Mouse (Mus musculus): ENCODE measurements at regions not wholly inside any gene's neighbourhood (a gene's known extent, or its start where the extent isn't known, plus 50 kb on each side); places are given as distances from the start of the nearest gene placed in this dataset.

DNA sequence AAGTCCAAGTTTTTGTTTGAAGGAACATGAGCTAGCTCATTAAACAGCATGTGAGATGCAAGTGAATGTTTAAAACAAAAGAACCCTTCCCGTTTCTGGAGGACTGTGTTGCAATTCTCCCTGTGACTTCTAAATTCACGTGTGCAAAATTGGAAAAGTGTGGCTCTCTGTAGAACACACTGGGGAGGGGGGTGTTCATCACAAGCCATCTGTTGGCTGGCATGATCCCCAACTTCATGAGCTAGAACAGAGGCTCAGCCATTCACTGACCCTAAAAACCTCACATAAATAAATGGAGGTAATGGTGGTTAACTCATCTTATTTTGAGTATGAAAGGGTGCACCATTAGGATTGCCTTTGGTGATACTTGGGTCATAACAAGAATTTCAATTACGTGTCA lies 69.3 kb upstream of the Phyhipl start:
- 37% methylated on average over 3 of the region's 3 CpGs for WGBS
- Histone ChIP-seq H3K27me3 (ENCODE audit: control insufficient read depth, insufficient read depth, low read length) (no peaks in the 10 kb centered on the region), H3K4me1 (ENCODE audit: control insufficient read depth, insufficient read depth, low read length) (peaks cover 4% of the 10 kb centered on the region), H3K27ac (ENCODE audit: insufficient read depth, low read length) (no peak overlapping the region), H3K4me3 (replicated peaks; ENCODE audit: insufficient read depth, low read depth, low read length) (no peak overlapping the region)
- no peak for TF ChIP-seq CTCF (IDR thresholded peaks at IDR 0.05; ENCODE audit: borderline replicate concordance, insufficient read depth, low read depth, low read length)
- TF ChIP-seq POLR2A (IDR thresholded peaks at IDR 0.05; ENCODE audit: borderline replicate concordance, insufficient read depth, low read length): no peak
- peak in 1 of 2 experiments; percentile 14 for DNase-seq

DNA sequence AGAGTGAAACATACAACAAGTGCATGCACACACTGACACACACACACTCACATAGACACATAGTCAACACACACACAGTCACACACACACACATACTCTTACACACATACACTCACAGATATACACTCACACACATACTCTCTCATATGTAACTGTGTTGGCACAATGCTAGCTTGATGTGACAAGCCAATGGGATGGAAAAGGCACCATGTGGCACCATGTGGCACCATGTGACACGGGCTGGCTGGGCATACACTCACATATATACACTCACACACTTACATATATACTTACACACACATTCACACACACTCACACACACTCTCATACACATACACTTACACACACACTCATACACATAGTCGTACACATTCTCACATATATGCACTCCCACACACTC lies 67.0 kb upstream of the Phyhipl start:
- DNase-seq: no peak
- Histone ChIP-seq H3K27me3 (ENCODE audit: control insufficient read depth, insufficient read depth, low read length) (no peaks in the 10 kb centered on the region), H3K27ac (ENCODE audit: insufficient read depth, low read length) (no peak overlapping the region), H3K4me3 (replicated peaks; ENCODE audit: insufficient read depth, low read depth, low read length) (no peak overlapping the region), H3K4me1 (ENCODE audit: control insufficient read depth, insufficient read depth, low read length) (peaks cover 4% of the 10 kb centered on the region)
- no peak for TF ChIP-seq CTCF (IDR thresholded peaks at IDR 0.05; ENCODE audit: borderline replicate concordance, insufficient read depth, low read depth, low read length)
- no peak for TF ChIP-seq POLR2A (IDR thresholded peaks at IDR 0.05; ENCODE audit: borderline replicate concordance, insufficient read depth, low read length)
- WGBS: 63% methylated on average over 2 of the region's 2 CpGs

DNA sequence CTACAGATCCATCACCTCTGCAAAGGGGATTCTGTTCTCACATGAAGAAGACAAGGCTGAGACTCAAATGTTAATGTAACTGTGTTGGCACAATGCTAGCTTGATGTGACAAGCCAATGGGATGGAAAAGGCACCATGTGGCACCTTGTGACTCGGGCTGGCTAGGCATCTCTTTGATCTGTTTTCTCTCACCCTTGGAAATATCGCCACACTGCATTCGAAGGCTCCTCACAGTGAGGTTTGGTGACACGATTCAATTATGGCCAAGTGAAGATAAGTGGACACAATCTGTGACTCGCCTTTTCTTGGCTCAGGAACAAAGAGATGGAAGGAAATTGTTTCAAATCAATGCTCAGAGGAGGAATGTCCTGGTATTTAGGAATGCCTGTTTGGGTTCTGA lies 66.6 kb upstream of the Phyhipl start:
- TF ChIP-seq POLR2A (IDR thresholded peaks at IDR 0.05; ENCODE audit: borderline replicate concordance, insufficient read depth, low read length) (no peak), CTCF (IDR thresholded peaks at IDR 0.05; ENCODE audit: borderline replicate concordance, insufficient read depth, low read depth, low read length) (no peak)
- no peak overlapping the region for H3K4me3 ChIP-seq (replicated peaks; ENCODE audit: insufficient read depth, low read depth, low read length)
- H3K27me3 ChIP-seq (ENCODE audit: control insufficient read depth, insufficient read depth, low read length): no peaks in the 10 kb centered on the region
- WGBS: 9% methylated on average over 5 of the region's 5 CpGs
- peaks cover 4% of the 10 kb centered on the region for H3K4me1 ChIP-seq (ENCODE audit: control insufficient read depth, insufficient read depth, low read length)
- no peak overlapping the region for H3K27ac ChIP-seq (ENCODE audit: insufficient read depth, low read length)
- peak in 1 of 2 experiments; percentile 10 for DNase-seq

DNA sequence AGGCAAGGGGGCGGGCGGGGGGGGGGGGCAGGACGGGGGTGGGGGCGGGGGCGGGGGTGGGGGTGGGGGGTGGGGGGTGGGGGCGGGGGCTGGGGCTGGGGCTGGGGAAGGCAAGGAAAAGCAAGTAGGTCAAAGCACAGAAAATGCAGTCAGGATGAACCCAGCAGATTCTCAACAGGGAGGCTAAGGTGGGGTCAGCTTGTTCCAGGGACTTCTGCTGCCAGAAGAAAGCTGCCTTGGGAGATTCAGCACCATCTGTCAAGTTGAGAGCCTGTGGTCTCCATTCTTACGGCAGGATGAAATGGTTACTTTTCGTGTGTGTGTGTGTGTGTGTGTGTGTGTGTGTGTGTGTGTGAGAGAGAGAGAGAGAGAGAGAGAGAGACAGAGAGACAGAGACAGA lies 61.7 kb upstream of the Phyhipl start:
- DNase-seq: peak; percentile 41 to 69
- no peak for TF ChIP-seq POLR2A (IDR thresholded peaks at IDR 0.05; ENCODE audit: borderline replicate concordance, insufficient read depth, low read length)
- TF ChIP-seq CTCF (IDR thresholded peaks at IDR 0.05; ENCODE audit: borderline replicate concordance, insufficient read depth, low read depth, low read length): no peak
- H3K4me3 ChIP-seq (replicated peaks; ENCODE audit: insufficient read depth, low read depth, low read length): no peak overlapping the region
- WGBS: 0% methylated on average over 4 of the region's 8 CpGs
- peaks cover 7% of the 10 kb centered on the region for H3K4me1 ChIP-seq (ENCODE audit: control insufficient read depth, insufficient read depth, low read length)
- H3K27ac ChIP-seq (ENCODE audit: insufficient read depth, low read length): peak overlapping the region; percentile 27; the same call in 1 of the 2 replicates
- no peaks in the 10 kb centered on the region for H3K27me3 ChIP-seq (ENCODE audit: control insufficient read depth, insufficient read depth, low read length)

DNA sequence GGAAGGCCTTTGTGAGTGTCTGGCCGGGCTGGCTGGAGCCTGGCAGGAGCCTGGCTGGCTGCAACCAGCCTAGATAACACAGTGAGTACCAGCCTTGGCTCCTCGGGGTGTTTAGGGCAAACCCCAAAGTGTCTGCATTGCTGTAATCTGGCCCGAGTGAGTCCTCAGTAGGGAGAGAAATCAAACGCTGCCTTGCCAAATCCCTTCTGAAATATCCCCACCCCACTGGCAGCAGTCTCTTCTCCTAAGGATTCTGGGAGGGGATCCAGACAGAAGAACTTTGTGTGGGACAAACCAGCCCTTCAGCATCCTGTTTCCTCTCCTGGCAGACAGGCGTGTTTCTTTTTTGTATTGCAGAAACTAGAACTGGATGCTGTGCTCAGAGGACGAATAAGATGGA lies 61.3 kb upstream of the Phyhipl start:
- DNase-seq: peak; percentile 71 to 83
- H3K27me3 ChIP-seq (ENCODE audit: control insufficient read depth, insufficient read depth, low read length): no peaks in the 10 kb centered on the region
- no peak overlapping the region for H3K4me3 ChIP-seq (replicated peaks; ENCODE audit: insufficient read depth, low read depth, low read length)
- WGBS: 3% methylated on average over 6 of the region's 6 CpGs
- H3K4me1 ChIP-seq (ENCODE audit: control insufficient read depth, insufficient read depth, low read length): peaks cover 4% of the 10 kb centered on the region; the same call in 1 of the 2 replicates
- TF ChIP-seq CTCF (IDR thresholded peaks at IDR 0.05; ENCODE audit: borderline replicate concordance, insufficient read depth, low read depth, low read length) (no peak), POLR2A (IDR thresholded peaks at IDR 0.05; ENCODE audit: borderline replicate concordance, insufficient read depth, low read length) (no peak)
- peak overlapping the region; percentile 75 for H3K27ac ChIP-seq (ENCODE audit: insufficient read depth, low read length)

DNA sequence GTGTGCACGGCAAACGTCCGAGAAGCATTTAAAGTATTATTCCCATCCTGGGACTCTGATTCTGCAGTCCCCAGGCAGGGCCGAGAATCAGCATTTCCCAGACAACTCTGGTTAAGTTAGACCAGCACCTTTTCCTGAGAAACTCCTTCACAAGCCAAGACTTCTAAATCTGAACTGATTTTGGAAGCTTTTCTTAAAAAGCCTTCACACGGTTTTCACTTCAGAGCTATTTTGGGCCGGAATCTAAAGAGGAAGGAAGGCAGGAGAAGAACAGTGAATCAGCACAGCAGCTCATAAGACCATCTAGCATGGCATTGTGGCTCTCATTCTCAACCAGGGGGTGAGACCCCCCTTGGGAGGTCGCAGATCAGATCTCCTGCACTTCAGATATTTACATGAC lies 57.5 kb upstream of the Phyhipl start:
- TF ChIP-seq CTCF (IDR thresholded peaks at IDR 0.05; ENCODE audit: borderline replicate concordance, insufficient read depth, low read depth, low read length) (no peak), POLR2A (IDR thresholded peaks at IDR 0.05; ENCODE audit: borderline replicate concordance, insufficient read depth, low read length) (no peak)
- Histone ChIP-seq H3K4me3 (replicated peaks; ENCODE audit: insufficient read depth, low read depth, low read length) (no peak overlapping the region), H3K4me1 (ENCODE audit: control insufficient read depth, insufficient read depth, low read length) (peaks cover 4% of the 10 kb centered on the region; the same call in 1 of the 2 replicates), H3K27me3 (ENCODE audit: control insufficient read depth, insufficient read depth, low read length) (no peaks in the 10 kb centered on the region), H3K27ac (ENCODE audit: insufficient read depth, low read length) (no peak overlapping the region)
- WGBS: 85% methylated on average over 7 of the region's 7 CpGs
- DNase-seq: no peak

DNA sequence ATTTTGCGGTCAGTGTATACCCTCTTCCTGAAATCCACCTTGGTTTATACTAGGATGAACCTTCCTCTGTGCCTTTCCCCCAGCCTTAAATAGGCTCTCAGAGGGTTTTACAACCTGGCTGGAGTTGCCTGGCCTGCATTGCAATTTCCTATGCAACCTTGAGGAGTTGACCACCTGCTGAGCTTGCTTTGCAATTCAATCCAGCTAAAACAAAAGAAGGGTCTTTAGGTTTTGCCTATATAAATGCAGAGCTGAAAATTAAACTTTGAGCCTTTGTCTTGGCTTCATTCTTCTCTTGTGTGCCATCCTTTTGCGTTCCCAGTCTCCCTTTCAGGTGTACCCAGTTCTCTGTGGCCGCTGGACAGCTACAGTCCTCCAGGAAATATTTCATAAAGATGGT lies 53.0 kb upstream of the Phyhipl start:
- 92% methylated on average over 3 of the region's 3 CpGs for WGBS
- DNase-seq: no peak
- Histone ChIP-seq H3K27me3 (ENCODE audit: control insufficient read depth, insufficient read depth, low read length) (no peaks in the 10 kb centered on the region), H3K4me1 (ENCODE audit: control insufficient read depth, insufficient read depth, low read length) (no peaks in the 10 kb centered on the region), H3K4me3 (replicated peaks; ENCODE audit: insufficient read depth, low read depth, low read length) (no peak overlapping the region), H3K27ac (ENCODE audit: insufficient read depth, low read length) (no peak overlapping the region)
- no peak for TF ChIP-seq CTCF (IDR thresholded peaks at IDR 0.05; ENCODE audit: borderline replicate concordance, insufficient read depth, low read depth, low read length)
- TF ChIP-seq POLR2A (IDR thresholded peaks at IDR 0.05; ENCODE audit: borderline replicate concordance, insufficient read depth, low read length): no peak

Data from cerebellum, adult 2 months (tissue).